Mouse (Mus musculus) spleen, adult 2 months (tissue): ENCODE measurements around the gene Mesp2.

Experiments
- CTCF ChIP-seq: fragments of 200-500 bp; IDR thresholded peaks from 2 replicates; pipeline ENCODE4 v1.5.1; 2011; ENCODE audit warnings: mild to moderate bottlenecking, inconsistent platforms; ENCODE audit not compliant: insufficient read depth, insufficient read length, insufficient replicate concordance; ENCODE audit errors: extremely low read depth
- POLR2A ChIP-seq: fragments of 200-500 bp; IDR thresholded peaks from 2 replicates; pipeline ENCODE4 v1.6.1; 2011; ENCODE audit warnings: low read depth, low read length, inconsistent platforms

GRCm38 (mm10) chr7:79798606-79799005 is 11.9 kb upstream of the Mesp2 start:
- TF ChIP-seq POLR2A, result no peak
- TF ChIP-seq CTCF, result no peak
